Mouse (Mus musculus) lung, postnatal 0 days (tissue): Measurements from ENCODE around the gene Ttll4.

Experiments
- CTCF ChIP-seq: IDR thresholded peaks from 2 replicates; pipeline ENCODE4 v1.5.1; 2016; ENCODE audit warnings: antibody characterized with exemption, mild to moderate bottlenecking
- EP300 ChIP-seq: IDR thresholded peaks from 2 replicates; pipeline ENCODE4 v1.6.1; 2016; ENCODE audit warnings: antibody characterized with exemption, mild to moderate bottlenecking, control low read depth

DNA sequence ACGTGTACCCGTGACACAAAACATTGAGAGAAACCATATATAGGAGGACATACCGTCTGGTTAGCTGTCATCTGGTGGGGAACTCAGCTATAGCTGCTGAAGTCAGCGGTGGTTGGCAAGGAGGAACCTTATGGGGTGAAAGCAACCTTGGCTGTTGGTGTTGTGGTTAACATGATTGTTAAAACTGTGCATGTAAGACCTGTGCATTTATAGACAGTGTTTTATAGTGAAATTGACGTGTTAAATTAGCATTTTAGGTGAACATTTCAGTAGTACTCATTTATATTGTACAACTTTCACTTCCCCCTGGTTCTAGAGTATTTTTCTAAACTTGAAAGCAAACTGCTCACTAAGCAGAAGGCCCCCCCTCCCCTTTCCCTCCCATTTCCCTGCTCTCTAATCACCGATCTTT, 40.6 kb downstream of the Ttll4 start:
- no peak for TF ChIP-seq CTCF
- no peak for TF ChIP-seq EP300
